20 mouse cellular contexts compared by ENCODE assay signal in genomic region chr1:135668951-135669350, GRCm38 (mm10). TPM values are rescaled to one million over a fixed set of nuclear protein-coding genes. Genes with fewer than 3 reads are reported as not detected.
DNase-seq lines count a peak whose midpoint lies in the region; ATAC-seq and TF ChIP-seq lines count a peak whose summit lies in the region.
"Had no signal": no experiment of that assay in that cellular context is flagged by ENCODE, and none has a peak within 500 bp of the region (broad histone marks: within the 10 kb centered on the region; RNA-seq: fewer than 3 reads in every experiment).

No protein-coding gene starts in this region.

- ATAC-seq in kidney, embryonic 14.5 days (ENCODE audit: low FRiP score, low TSS enrichment) = no peak
- ATAC-seq in midbrain, embryonic 11.5 days (ENCODE audit: low FRiP score) = no peak
- no peak for ATAC-seq in midbrain, embryonic 14.5 days (ENCODE audit: low FRiP score, low TSS enrichment)
- ATAC-seq: intestine, embryonic 15.5 days; liver, embryonic 12.5 days; midbrain, embryonic 13.5 days had no signal

- H3K27me3 ChIP-seq in kidney, adult 2 months (replicated peaks; ENCODE audit: control insufficient read depth, insufficient read depth, low read length) = no peaks in the 10 kb centered on the region
- H3K27me3 ChIP-seq in kidney, embryonic 14.5 days (ENCODE audit: control insufficient read depth, insufficient read depth, low read length) = no peaks in the 10 kb centered on the region
- no peaks in the 10 kb centered on the region for H3K27me3 ChIP-seq in midbrain, embryonic 11.5 days (ENCODE audit: control insufficient read depth, insufficient read depth, low read length)
- no peaks in the 10 kb centered on the region for H3K27me3 ChIP-seq in midbrain, embryonic 14.5 days (ENCODE audit: control insufficient read depth, insufficient read depth, low read length)
- H3K27me3 ChIP-seq in embryonic facial prominence, embryonic 10.5 days (replicated peaks; ENCODE audit: low read depth, poor library complexity, severe bottlenecking) = peaks cover 12% of the 10 kb centered on the region; the same call in 1 of the 2 replicates
- no peaks in the 10 kb centered on the region for H3K27me3 ChIP-seq in myocyte (ENCODE audit: control insufficient read depth, insufficient read depth, insufficient read length)
- H3K27me3 ChIP-seq: embryonic facial prominence, embryonic 13.5 days; forebrain, embryonic 13.5 days; heart, embryonic 13.5 days; intestine, embryonic 15.5 days; limb, embryonic 12.5 days; liver, embryonic 12.5 days; midbrain, embryonic 13.5 days; neural tube, embryonic 12.5 days had no signal

- H3K9me3 ChIP-seq in kidney, embryonic 14.5 days (ENCODE audit: control insufficient read depth, low read length) = no peaks in the 10 kb centered on the region
- H3K9me3 ChIP-seq in midbrain, embryonic 11.5 days (ENCODE audit: control insufficient read depth, low read length) = no peaks in the 10 kb centered on the region
- no peaks in the 10 kb centered on the region for H3K9me3 ChIP-seq in midbrain, embryonic 14.5 days (ENCODE audit: control insufficient read depth, low read length)
- H3K9me3 ChIP-seq in embryonic facial prominence, embryonic 10.5 days = no peaks in the 10 kb centered on the region
- H3K9me3 ChIP-seq: embryonic facial prominence, embryonic 13.5 days; forebrain, embryonic 13.5 days; heart, embryonic 13.5 days; intestine, embryonic 15.5 days; limb, embryonic 12.5 days; liver, embryonic 12.5 days; midbrain, embryonic 13.5 days; neural tube, embryonic 12.5 days had no signal

- no peak overlapping the region for H3K27ac ChIP-seq in kidney, adult 2 months (ENCODE audit: insufficient read depth, low read depth, low read length)
- H3K27ac ChIP-seq in kidney, embryonic 14.5 days (ENCODE audit: low read depth, low read length) = no peak overlapping the region
- no peak overlapping the region for H3K27ac ChIP-seq in midbrain, embryonic 11.5 days (ENCODE audit: low read depth, low read length)
- H3K27ac ChIP-seq in midbrain, embryonic 14.5 days (replicated peaks; ENCODE audit: low read depth, low read length) = no peak overlapping the region
- H3K27ac ChIP-seq in embryonic facial prominence, embryonic 10.5 days (replicated peaks) = 0 out of 2 replicates have a peak overlapping the region, but pooled peaks have one; percentile 0
- H3K27ac ChIP-seq: forebrain, embryonic 13.5 days; hindbrain, embryonic 14.5 days; intestine, embryonic 15.5 days; liver, embryonic 12.5 days; midbrain, embryonic 13.5 days; neural tube, embryonic 12.5 days had no signal

- H3K4me2 ChIP-seq in kidney, embryonic 14.5 days (replicated peaks; ENCODE audit: low read depth, low read length) = no peak overlapping the region
- no peak overlapping the region for H3K4me2 ChIP-seq in midbrain, embryonic 11.5 days
- no peak overlapping the region for H3K4me2 ChIP-seq in midbrain, embryonic 14.5 days (ENCODE audit: low read length)
- peak overlapping the region; percentile 88 for H3K4me2 ChIP-seq in myocyte (ENCODE audit: low read depth)
- H3K4me2 ChIP-seq: embryonic facial prominence, embryonic 13.5 days; forebrain, embryonic 13.5 days; hindbrain, embryonic 14.5 days; limb, embryonic 12.5 days; liver, embryonic 12.5 days; midbrain, embryonic 13.5 days; neural tube, embryonic 12.5 days had no signal

- no peaks in the 10 kb centered on the region for H3K36me3 ChIP-seq in kidney, adult 2 months (ENCODE audit: control insufficient read depth, insufficient read depth, low read length)
- no peaks in the 10 kb centered on the region for H3K36me3 ChIP-seq in kidney, embryonic 14.5 days (ENCODE audit: control insufficient read depth, insufficient read depth, low read length)
- H3K36me3 ChIP-seq in midbrain, embryonic 11.5 days (ENCODE audit: control insufficient read depth, insufficient read depth, low read length) = no peaks in the 10 kb centered on the region
- no peaks in the 10 kb centered on the region for H3K36me3 ChIP-seq in midbrain, embryonic 14.5 days (ENCODE audit: control insufficient read depth, insufficient read depth, low read length)
- H3K36me3 ChIP-seq in embryonic facial prominence, embryonic 10.5 days (replicated peaks) = no peaks in the 10 kb centered on the region
- no peaks in the 10 kb centered on the region for H3K36me3 ChIP-seq in myocyte (ENCODE audit: control insufficient read depth, insufficient read depth)
- H3K36me3 ChIP-seq: embryonic facial prominence, embryonic 13.5 days; intestine, embryonic 15.5 days; limb, embryonic 12.5 days; liver, embryonic 12.5 days; midbrain, embryonic 13.5 days; neural tube, embryonic 12.5 days had no signal

- TF ChIP-seq CTCF in kidney, adult 2 months (conservative IDR thresholded peaks at IDR 0.05; ENCODE audit: insufficient read depth, insufficient read length, low read depth, low read length) = no peak

- H3K79me2 ChIP-seq in myocyte (ENCODE audit: control insufficient read depth, insufficient read depth) = peaks cover 47% of the 10 kb centered on the region

- H3K4me3 ChIP-seq in kidney, adult 2 months (ENCODE audit: insufficient read depth, low read depth, low read length) = no peak overlapping the region
- no peak overlapping the region for H3K4me3 ChIP-seq in kidney, embryonic 14.5 days (ENCODE audit: low read length)
- no peak overlapping the region for H3K4me3 ChIP-seq in midbrain, embryonic 11.5 days (ENCODE audit: low read depth, low read length)
- no peak overlapping the region for H3K4me3 ChIP-seq in midbrain, embryonic 14.5 days (replicated peaks; ENCODE audit: low read depth, low read length)
- H3K4me3 ChIP-seq in embryonic facial prominence, embryonic 10.5 days = no peak overlapping the region
- no peak overlapping the region for H3K4me3 ChIP-seq in myocyte
- H3K4me3 ChIP-seq: embryonic facial prominence, embryonic 13.5 days; forebrain, embryonic 13.5 days; heart, embryonic 13.5 days; intestine, embryonic 15.5 days; limb, embryonic 12.5 days; liver, embryonic 12.5 days; midbrain, embryonic 13.5 days; neural tube, embryonic 12.5 days had no signal

- 68% methylated on average over 7 of the region's 7 CpGs for WGBS in kidney, adult 2 months
- WGBS in kidney, embryonic 14.5 days = 82% methylated on average over 7 of the region's 7 CpGs
- WGBS in midbrain, embryonic 11.5 days = 82% methylated on average over 7 of the region's 7 CpGs
- WGBS in midbrain, embryonic 14.5 days = 85% methylated on average over 7 of the region's 7 CpGs
- 87% methylated on average over 7 of the region's 7 CpGs for WGBS in embryonic facial prominence, embryonic 10.5 days

- H3ac ChIP-seq in myocyte (ENCODE audit: control insufficient read depth, insufficient read length) = no peak overlapping the region

- TF ChIP-seq POLR2A in kidney, adult 2 months (IDR thresholded peaks at IDR 0.05; ENCODE audit: low read depth, low read length) = no peak
- TF ChIP-seq POLR2A in myocyte (IDR thresholded peaks at IDR 0.05; ENCODE audit: insufficient read length, low read depth) = no peak

- H3K4me1 ChIP-seq in kidney, adult 2 months (ENCODE audit: control insufficient read depth, insufficient read depth, low read length) = no peaks in the 10 kb centered on the region
- peaks cover 26% of the 10 kb centered on the region for H3K4me1 ChIP-seq in kidney, embryonic 14.5 days (ENCODE audit: control insufficient read depth, insufficient read depth, low read length)
- H3K4me1 ChIP-seq in midbrain, embryonic 11.5 days (ENCODE audit: control insufficient read depth, insufficient read depth, low read length) = peaks cover 3% of the 10 kb centered on the region; the same call in 1 of the 2 replicates
- peaks cover 13% of the 10 kb centered on the region for H3K4me1 ChIP-seq in midbrain, embryonic 14.5 days (ENCODE audit: control insufficient read depth, insufficient read depth, low read length)
- peaks cover 74% of the 10 kb centered on the region for H3K4me1 ChIP-seq in embryonic facial prominence, embryonic 10.5 days

- DNase-seq in kidney, adult 2 months = peak; percentile 57
- DNase-seq in midbrain, embryonic 11.5 days (ENCODE audit: low spot score, missing footprints) = peak; percentile 41
- DNase-seq in midbrain, embryonic 14.5 days = no peak
- no peak for DNase-seq in embryonic facial prominence, embryonic 10.5 days (ENCODE audit: low spot score)
- DNase-seq in urinary bladder, postnatal 36 days (ENCODE audit: low spot score in 2 of 2) = no peak
- no peak for DNase-seq in layer of hippocampus, adult 8-10 months (ENCODE audit: low spot score in 2 of 2)
- DNase-seq: cerebellum, adult 2 months; gastrocnemius, postnatal 10 days; kidney, adult 9 months had no signal

- no peak overlapping the region for H3K9ac ChIP-seq in kidney, embryonic 14.5 days (ENCODE audit: low read depth, low read length)
- H3K9ac ChIP-seq in midbrain, embryonic 11.5 days (ENCODE audit: low read length) = no peak overlapping the region
- H3K9ac ChIP-seq in midbrain, embryonic 14.5 days (replicated peaks; ENCODE audit: low read length) = no peak overlapping the region
- H3K9ac ChIP-seq: embryonic facial prominence, embryonic 13.5 days; forebrain, embryonic 13.5 days; hindbrain, embryonic 14.5 days; intestine, embryonic 15.5 days; limb, embryonic 12.5 days; liver, embryonic 12.5 days; midbrain, embryonic 13.5 days; neural tube, embryonic 12.5 days had no signal

TF ChIP-seq in myocyte, 11 proteins besides CTCF, POLR2A, EP300 and RAD21 (continues in another document):
- TF ChIP-seq MAX (IDR thresholded peaks at IDR 0.05; ENCODE audit: low read depth) (no peak), TCF12 (IDR thresholded peaks at IDR 0.05; ENCODE audit: insufficient read depth, poor library complexity, severe bottlenecking) (no peak), REST (IDR thresholded peaks at IDR 0.05; ENCODE audit: insufficient read depth, insufficient read length) (no peak), POLR2AphosphoS2 (IDR thresholded peaks at IDR 0.05; ENCODE audit: insufficient read length, low read depth) (no peak), E2F4 (IDR thresholded peaks at IDR 0.05; ENCODE audit: insufficient read depth) (no peak), MYOG (IDR thresholded peaks at IDR 0.05; ENCODE audit: control insufficient read depth in 1 of 3, insufficient read depth in 1 of 3, insufficient read length in 2 of 3, low read depth in 2 of 3) (no peak), CEBPB (IDR thresholded peaks at IDR 0.05; ENCODE audit: insufficient read depth, poor library complexity, severe bottlenecking) (no peak), MYOD1 (IDR thresholded peaks at IDR 0.05; ENCODE audit: control insufficient read depth in 1 of 3, insufficient read length in 2 of 3, low read depth in 2 of 3) (no peak), SRF (IDR thresholded peaks at IDR 0.05; ENCODE audit: control insufficient read depth, insufficient read length, low read depth) (no peak)

RNA-seq across cellular contexts. Expression of gene Csrp1, which starts 50.9 kb away (rescaled TPM):
- 122 and 124 TPM in 2 replicates for polyA plus RNA-seq in kidney, adult 2 months (2012; rRNA removed)
- 109 and 114 TPM in 2 replicates for polyA plus RNA-seq in kidney, embryonic 14.5 days (2014; fragmentation: Nextera tagmentation; extraction: Ambion mirVana)
- 33.2 and 34.1 TPM in 2 replicates for polyA plus RNA-seq in midbrain, embryonic 11.5 days (2014; fragmentation: Nextera tagmentation; extraction: Ambion mirVana)
- 13.2 and 16.1 TPM in 2 replicates for polyA plus RNA-seq in midbrain, embryonic 14.5 days (2014; fragmentation: Nextera tagmentation; extraction: Ambion mirVana)
- 47.4 and 51.9 TPM in 2 replicates for polyA plus RNA-seq in embryonic facial prominence, embryonic 10.5 days (2016; fragmentation: Nextera tagmentation; extraction: Ambion mirVana)
- 219 TPM for polyA plus RNA-seq in myocyte (2012; fragmentation: generic; extraction: Trizol)
- total RNA-seq in layer of hippocampus, adult 8-10 months (2022) = 100 to 1,000 TPM; 242 to 284 (median 250) TPM

Comparison
In these comparisons a context has a peak if more than half of its experiments do, and no peak if none do; other contexts are left out.
1. DNase-seq: peak in kidney, adult 2 months (single experiment) and midbrain, embryonic 11.5 days (single experiment); none in midbrain, embryonic 14.5 days (single experiment), embryonic facial prominence, embryonic 10.5 days (single experiment), urinary bladder, postnatal 36 days (0 of 2) and layer of hippocampus, adult 8-10 months (0 of 2).